Mouse (Mus musculus): ENCODE measurements around the gene Ahcyl1. TPM values are rescaled to one million over a fixed set of nuclear protein-coding genes. Genes with fewer than 3 reads are reported as not detected.

Ahcyl1 gene
- polyA plus RNA-seq, 1 experiment = 14.6 TPM

GRCm38 (mm10) chr3:107686276-107686977 is 9.9 kb downstream of the Ahcyl1 start:
- no peak for TF ChIP-seq GATA1 (IDR thresholded peaks at IDR 0.05; ENCODE audit: low read length)

GRCm38 (mm10) chr3:107685652-107686051 is 10.7 kb downstream of the Ahcyl1 start:
- TF ChIP-seq GATA1 (IDR thresholded peaks at IDR 0.05; ENCODE audit: low read length) = no peak

- no peak for TF ChIP-seq GATA1 (IDR thresholded peaks at IDR 0.05; ENCODE audit: low read length)
Observed at GRCm38 (mm10) chr3:107683587-107683986, 12.8 kb downstream of the Ahcyl1 start.

GRCm38 (mm10) chr3:107680790-107681576 is 15.4 kb downstream of the Ahcyl1 start:
- no peak for TF ChIP-seq GATA1 (IDR thresholded peaks at IDR 0.05; ENCODE audit: low read length)

GRCm38 (mm10) chr3:107671509-107671908 is 24.9 kb downstream of the Ahcyl1 start:
- no peak for TF ChIP-seq GATA1 (IDR thresholded peaks at IDR 0.05; ENCODE audit: low read length)

GRCm38 (mm10) chr3:107670500-107670899 is 25.9 kb downstream of the Ahcyl1 start:
- no peak for TF ChIP-seq GATA1 (IDR thresholded peaks at IDR 0.05; ENCODE audit: low read length)

- TF ChIP-seq GATA1 (IDR thresholded peaks at IDR 0.05; ENCODE audit: low read length) = no peak
Observed at GRCm38 (mm10) chr3:107668786-107669185, 27.6 kb downstream of the Ahcyl1 start.

- no peak for TF ChIP-seq GATA1 (IDR thresholded peaks at IDR 0.05; ENCODE audit: low read length)
Observed at GRCm38 (mm10) chr3:107667426-107667825, 28.9 kb downstream of the Ahcyl1 start.

- no peak for TF ChIP-seq GATA1 (IDR thresholded peaks at IDR 0.05; ENCODE audit: low read length)
Observed at GRCm38 (mm10) chr3:107664641-107665040, 31.7 kb downstream of the Ahcyl1 start.

- TF ChIP-seq GATA1 (IDR thresholded peaks at IDR 0.05; ENCODE audit: low read length) = no peak
Observed at GRCm38 (mm10) chr3:107659000-107659399, 37.4 kb downstream of the Ahcyl1 start.

- no peak for TF ChIP-seq GATA1 (IDR thresholded peaks at IDR 0.05; ENCODE audit: low read length)
Observed at GRCm38 (mm10) chr3:107656888-107657287, 39.5 kb downstream of the Ahcyl1 start.

- TF ChIP-seq GATA1 (IDR thresholded peaks at IDR 0.05; ENCODE audit: low read length) = no peak
Observed at GRCm38 (mm10) chr3:107656151-107656550, 40.2 kb downstream of the Ahcyl1 start.

GRCm38 (mm10) chr3:107655491-107655890 is 40.9 kb downstream of the Ahcyl1 start:
- no peak for TF ChIP-seq GATA1 (IDR thresholded peaks at IDR 0.05; ENCODE audit: low read length)

- no peak for TF ChIP-seq GATA1 (IDR thresholded peaks at IDR 0.05; ENCODE audit: low read length)
Observed at GRCm38 (mm10) chr3:107654861-107655260, 41.5 kb downstream of the Ahcyl1 start.

- TF ChIP-seq GATA1 (IDR thresholded peaks at IDR 0.05; ENCODE audit: low read length) = no peak
Observed at GRCm38 (mm10) chr3:107652968-107653367, 43.4 kb downstream of the Ahcyl1 start.

- no peak for TF ChIP-seq GATA1 (IDR thresholded peaks at IDR 0.05; ENCODE audit: low read length)
Observed at GRCm38 (mm10) chr3:107646947-107647346, 49.4 kb downstream of the Ahcyl1 start.

All from G1E-ER4 (cell line).